Mouse (Mus musculus): ENCODE data around the gene Actr10. TPM values are rescaled to one million over a fixed set of nuclear protein-coding genes. Genes with fewer than 3 reads are reported as not detected.

The Actr10 gene
- total RNA-seq, 1 experiment from 2014 or later = 197 TPM

Other genes starting within 250 kb of the Actr10 start
- gene Frmd6, start 112.3 kb upstream of the Actr10 start, total RNA-seq (2021) = 46.7 and 48.9 TPM in 2 replicates
- 332 and 408 TPM in 2 replicates for gene Psma3, start 36.8 kb downstream of the Actr10 start, total RNA-seq (2021)
- 23.9 and 27.9 TPM in 2 replicates for gene Arid4a, start 78.1 kb downstream of the Actr10 start, total RNA-seq (2021)
- gene Tomm20l, start 173.6 kb downstream of the Actr10 start, total RNA-seq (2021) = 5.6 and 15.2 TPM in 2 replicates
- 46.7 and 51.3 TPM in 2 replicates for gene Timm9, start 198.8 kb downstream of the Actr10 start, total RNA-seq (2021)
- 12.1 and 15.5 TPM in 2 replicates for gene 2700049A03Rik, start 199.0 kb downstream of the Actr10 start, total RNA-seq (2021)

Measured in adrenal gland, postnatal 25 days (tissue).